Mouse (Mus musculus): ENCODE data around the gene Rbm47. TPM values are rescaled to one million over a fixed set of nuclear protein-coding genes. Genes with fewer than 3 reads are reported as not detected.

Gene Rbm47
- polyA plus RNA-seq, 1 experiment from 2014 or later: 45.6 TPM

- Histone ChIP-seq H3K9me3 (ENCODE audit: control insufficient read depth, low read length) (no peaks in the 10 kb centered on the region), H3K27ac (ENCODE audit: low read depth, low read length) (no peak overlapping the region), H3K36me3 (ENCODE audit: control insufficient read depth, insufficient read depth, low read length) (no peaks in the 10 kb centered on the region), H3K9ac (ENCODE audit: low read depth, low read length) (no peak overlapping the region), H3K27me3 (ENCODE audit: control insufficient read depth, insufficient read depth, low read length) (no peaks in the 10 kb centered on the region), H3K4me1 (ENCODE audit: control insufficient read depth, insufficient read depth, low read length) (no peaks in the 10 kb centered on the region; the same call in 1 of the 2 replicates), H3K4me3 (ENCODE audit: low read length) (no peak overlapping the region), H3K4me2 (replicated peaks; ENCODE audit: low read depth, low read length) (peak overlapping the region; percentile 12; the same call in 1 of the 2 replicates)
- WGBS: 51% methylated on average over 9 of the region's 9 CpGs
- no peak for ATAC-seq (ENCODE audit: low FRiP score, low TSS enrichment)
Observed at GRCm38 (mm10) chr5:66124931-66125330, 48.0 kb downstream of the Rbm47 start.

GRCm38 (mm10) chr5:66124089-66124400 is 48.9 kb downstream of the Rbm47 start:
- 97% methylated on average over 4 of the region's 4 CpGs for WGBS
- no peaks in the 10 kb centered on the region for H3K36me3 ChIP-seq (ENCODE audit: control insufficient read depth, insufficient read depth, low read length)
- no peaks in the 10 kb centered on the region for H3K27me3 ChIP-seq (ENCODE audit: control insufficient read depth, insufficient read depth, low read length)
- no peak overlapping the region for H3K4me2 ChIP-seq (replicated peaks; ENCODE audit: low read depth, low read length)
- H3K4me1 ChIP-seq (ENCODE audit: control insufficient read depth, insufficient read depth, low read length): no peaks in the 10 kb centered on the region; the same call in 1 of the 2 replicates
- H3K27ac ChIP-seq (ENCODE audit: low read depth, low read length): no peak overlapping the region
- no peaks in the 10 kb centered on the region for H3K9me3 ChIP-seq (ENCODE audit: control insufficient read depth, low read length)
- no peak for ATAC-seq (ENCODE audit: low FRiP score, low TSS enrichment)
- H3K4me3 ChIP-seq (ENCODE audit: low read length): no peak overlapping the region
- H3K9ac ChIP-seq (ENCODE audit: low read depth, low read length): no peak overlapping the region

- no peaks in the 10 kb centered on the region for H3K27me3 ChIP-seq (ENCODE audit: control insufficient read depth, insufficient read depth, low read length)
- no peaks in the 10 kb centered on the region; the same call in 1 of the 2 replicates for H3K4me1 ChIP-seq (ENCODE audit: control insufficient read depth, insufficient read depth, low read length)
- no peaks in the 10 kb centered on the region for H3K9me3 ChIP-seq (ENCODE audit: control insufficient read depth, low read length)
- 92% methylated on average over 12 of the region's 12 CpGs for WGBS
- H3K4me3 ChIP-seq (ENCODE audit: low read length): no peak overlapping the region
- H3K4me2 ChIP-seq (replicated peaks; ENCODE audit: low read depth, low read length): no peak overlapping the region
- no peak for ATAC-seq (ENCODE audit: low FRiP score, low TSS enrichment)
- H3K9ac ChIP-seq (ENCODE audit: low read depth, low read length): no peak overlapping the region
- no peak overlapping the region for H3K27ac ChIP-seq (ENCODE audit: low read depth, low read length)
- H3K36me3 ChIP-seq (ENCODE audit: control insufficient read depth, insufficient read depth, low read length): no peaks in the 10 kb centered on the region
Observed at GRCm38 (mm10) chr5:66123295-66124088, 49.4 kb downstream of the Rbm47 start.

GRCm38 (mm10) chr5:66121255-66121654 is 51.7 kb downstream of the Rbm47 start:
- no peak for ATAC-seq (ENCODE audit: low FRiP score, low TSS enrichment)
- no peaks in the 10 kb centered on the region for H3K27me3 ChIP-seq (ENCODE audit: control insufficient read depth, insufficient read depth, low read length)

DNA sequence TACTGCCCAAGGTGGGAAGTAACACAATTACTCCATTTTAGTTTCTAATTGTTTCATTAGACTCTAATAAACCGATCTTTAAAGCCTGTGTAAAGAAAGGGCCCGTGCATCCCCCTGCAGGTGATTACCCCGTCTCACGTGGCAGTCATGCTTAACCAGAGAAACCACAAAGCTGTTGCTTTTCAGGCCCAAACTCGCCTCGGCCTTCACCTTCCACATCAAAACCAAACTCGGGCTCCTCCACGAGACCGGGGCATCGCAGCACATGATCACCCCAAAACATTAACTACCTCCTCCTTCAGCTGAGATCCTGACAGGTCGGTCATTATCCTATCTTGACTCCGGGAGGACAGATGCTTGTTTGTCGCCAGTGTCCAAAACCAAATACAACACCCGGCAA is 58.2 kb downstream of the Rbm47 start:
- Histone ChIP-seq H3K9ac (ENCODE audit: low read depth, low read length) (no peak overlapping the region), H3K4me2 (replicated peaks; ENCODE audit: low read depth, low read length) (peak overlapping the region; percentile 4; the same call in 1 of the 2 replicates), H3K36me3 (ENCODE audit: control insufficient read depth, insufficient read depth, low read length) (no peaks in the 10 kb centered on the region), H3K9me3 (ENCODE audit: control insufficient read depth, low read length) (no peaks in the 10 kb centered on the region), H3K4me3 (ENCODE audit: low read length) (no peak overlapping the region), H3K27ac (ENCODE audit: low read depth, low read length) (peak overlapping the region; percentile 32; the same call in 1 of the 2 replicates), H3K4me1 (ENCODE audit: control insufficient read depth, insufficient read depth, low read length) (no peaks in the 10 kb centered on the region), H3K27me3 (ENCODE audit: control insufficient read depth, insufficient read depth, low read length) (no peaks in the 10 kb centered on the region)
- ATAC-seq (ENCODE audit: low FRiP score, low TSS enrichment): no peak
- 50% methylated on average over 14 of the region's 14 CpGs for WGBS

More at GRCm38 (mm10) chr5:66121255-66121654, 51.7 kb downstream of the Rbm47 start:
- Histone ChIP-seq H3K9me3 (ENCODE audit: control insufficient read depth, low read length) (no peaks in the 10 kb centered on the region), H3K27ac (ENCODE audit: low read depth, low read length) (no peak overlapping the region), H3K36me3 (ENCODE audit: control insufficient read depth, insufficient read depth, low read length) (no peaks in the 10 kb centered on the region), H3K4me3 (ENCODE audit: low read length) (no peak overlapping the region), H3K4me1 (ENCODE audit: control insufficient read depth, insufficient read depth, low read length) (no peaks in the 10 kb centered on the region; the same call in 1 of the 2 replicates), H3K4me2 (replicated peaks; ENCODE audit: low read depth, low read length) (no peak overlapping the region), H3K9ac (ENCODE audit: low read depth, low read length) (no peak overlapping the region)

DNA sequence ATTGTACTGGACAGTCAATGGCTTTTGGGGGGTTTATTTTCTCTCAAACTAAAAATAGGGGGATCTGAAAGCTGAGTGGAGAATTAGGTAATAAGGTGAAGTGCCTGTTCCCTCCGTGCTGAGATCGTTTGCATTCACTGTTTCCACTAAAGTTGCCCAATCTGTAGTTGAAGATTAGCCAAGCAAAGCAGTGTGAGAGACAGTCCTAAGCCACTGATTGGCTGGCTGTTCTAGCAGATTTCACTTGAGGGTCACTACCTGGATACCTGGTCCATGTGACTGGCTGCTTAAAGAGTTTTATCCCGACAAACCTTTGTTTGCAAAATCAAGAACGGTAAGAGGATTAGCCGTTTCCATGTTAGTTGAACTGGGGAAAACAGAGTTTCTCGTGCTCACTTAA is 58.7 kb downstream of the Rbm47 start:
- peak; percentile 81; the same call in 1 of the 2 replicates for ATAC-seq (ENCODE audit: low FRiP score, low TSS enrichment)
- Histone ChIP-seq H3K36me3 (ENCODE audit: control insufficient read depth, insufficient read depth, low read length) (no peaks in the 10 kb centered on the region), H3K4me3 (ENCODE audit: low read length) (no peak overlapping the region), H3K27ac (ENCODE audit: low read depth, low read length) (peak overlapping the region; percentile 32; the same call in 1 of the 2 replicates), H3K9me3 (ENCODE audit: control insufficient read depth, low read length) (no peaks in the 10 kb centered on the region), H3K9ac (ENCODE audit: low read depth, low read length) (no peak overlapping the region), H3K4me2 (replicated peaks; ENCODE audit: low read depth, low read length) (0 out of 2 replicates have a peak overlapping the region, but pooled peaks have one; percentile 4), H3K27me3 (ENCODE audit: control insufficient read depth, insufficient read depth, low read length) (no peaks in the 10 kb centered on the region), H3K4me1 (ENCODE audit: control insufficient read depth, insufficient read depth, low read length) (no peaks in the 10 kb centered on the region)
- 44% methylated on average over 6 of the region's 6 CpGs for WGBS

DNA sequence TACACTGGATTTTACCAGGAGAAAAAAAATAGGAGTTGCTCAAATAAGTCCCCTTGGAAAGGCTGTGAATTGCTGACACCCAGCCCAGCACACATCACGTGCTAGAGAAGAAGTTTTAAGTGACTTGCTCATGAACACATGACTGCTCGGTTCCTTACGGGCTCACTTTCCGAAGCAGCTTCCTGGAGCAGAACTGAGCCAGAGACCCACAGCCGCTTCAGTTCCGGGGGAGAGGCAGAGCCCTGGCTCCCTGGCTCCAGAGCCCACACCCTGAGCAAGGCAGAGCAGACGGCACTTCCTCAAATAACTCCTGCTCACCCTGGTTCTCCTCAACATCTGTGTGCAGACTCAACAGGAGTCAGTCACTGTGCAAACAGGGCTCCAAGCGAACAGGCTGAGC is 60.9 kb downstream of the Rbm47 start:
- no peak overlapping the region for H3K4me3 ChIP-seq (ENCODE audit: low read length)
- no peaks in the 10 kb centered on the region for H3K36me3 ChIP-seq (ENCODE audit: control insufficient read depth, insufficient read depth, low read length)
- H3K27ac ChIP-seq (ENCODE audit: low read depth, low read length): no peak overlapping the region
- no peak overlapping the region for H3K4me2 ChIP-seq (replicated peaks; ENCODE audit: low read depth, low read length)
- 41% methylated on average over 8 of the region's 8 CpGs for WGBS
- no peaks in the 10 kb centered on the region for H3K27me3 ChIP-seq (ENCODE audit: control insufficient read depth, insufficient read depth, low read length)
- no peak for ATAC-seq (ENCODE audit: low FRiP score, low TSS enrichment)
- H3K4me1 ChIP-seq (ENCODE audit: control insufficient read depth, insufficient read depth, low read length): no peaks in the 10 kb centered on the region
- no peaks in the 10 kb centered on the region for H3K9me3 ChIP-seq (ENCODE audit: control insufficient read depth, low read length)
- H3K9ac ChIP-seq (ENCODE audit: low read depth, low read length): no peak overlapping the region

GRCm38 (mm10) chr5:66106372-66106771 is 66.5 kb downstream of the Rbm47 start:
- ATAC-seq (ENCODE audit: low FRiP score, low TSS enrichment): no peak
- H3K4me2 ChIP-seq (replicated peaks; ENCODE audit: low read depth, low read length): no peak overlapping the region
- H3K27me3 ChIP-seq (ENCODE audit: control insufficient read depth, insufficient read depth, low read length): no peaks in the 10 kb centered on the region
- no peaks in the 10 kb centered on the region for H3K36me3 ChIP-seq (ENCODE audit: control insufficient read depth, insufficient read depth, low read length)
- no peaks in the 10 kb centered on the region for H3K9me3 ChIP-seq (ENCODE audit: control insufficient read depth, low read length)
- no peak overlapping the region for H3K27ac ChIP-seq (ENCODE audit: low read depth, low read length)
- H3K4me3 ChIP-seq (ENCODE audit: low read length): no peak overlapping the region
- whole genome bisulfite sequencing: 85% methylated on average over 9 of the region's 9 CpGs
- no peak overlapping the region for H3K9ac ChIP-seq (ENCODE audit: low read depth, low read length)
- H3K4me1 ChIP-seq (ENCODE audit: control insufficient read depth, insufficient read depth, low read length): no peaks in the 10 kb centered on the region

DNA sequence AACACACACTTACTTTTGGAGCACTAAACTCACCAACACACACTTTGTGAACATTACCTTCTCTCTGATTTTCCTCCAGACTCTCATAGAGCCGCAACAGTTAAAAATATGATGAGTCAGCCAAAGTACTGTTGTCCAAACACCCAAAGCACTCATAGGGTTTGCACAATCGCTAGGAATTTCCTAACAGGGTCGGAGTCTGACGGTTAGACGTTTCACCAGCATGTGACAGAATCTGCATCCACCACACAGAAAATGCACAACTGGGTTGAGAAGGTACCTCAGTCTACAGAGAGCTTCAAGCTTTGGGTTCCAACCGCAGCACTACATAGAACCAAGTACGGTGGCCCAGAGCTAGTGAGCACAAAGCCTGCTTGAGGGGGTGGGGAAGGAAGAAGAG is 67.0 kb downstream of the Rbm47 start:
- no peak overlapping the region for H3K4me2 ChIP-seq (replicated peaks; ENCODE audit: low read depth, low read length)
- 90% methylated on average over 7 of the region's 7 CpGs for WGBS
- H3K9me3 ChIP-seq (ENCODE audit: control insufficient read depth, low read length): no peaks in the 10 kb centered on the region
- no peaks in the 10 kb centered on the region for H3K27me3 ChIP-seq (ENCODE audit: control insufficient read depth, insufficient read depth, low read length)
- no peaks in the 10 kb centered on the region for H3K4me1 ChIP-seq (ENCODE audit: control insufficient read depth, insufficient read depth, low read length)
- H3K9ac ChIP-seq (ENCODE audit: low read depth, low read length): no peak overlapping the region
- no peaks in the 10 kb centered on the region for H3K36me3 ChIP-seq (ENCODE audit: control insufficient read depth, insufficient read depth, low read length)
- no peak overlapping the region for H3K27ac ChIP-seq (ENCODE audit: low read depth, low read length)
- H3K4me3 ChIP-seq (ENCODE audit: low read length): no peak overlapping the region
- no peak for ATAC-seq (ENCODE audit: low FRiP score, low TSS enrichment)

Data from kidney, embryonic 14.5 days (tissue).